Mouse (Mus musculus) kidney, postnatal 10 days (tissue): ENCODE measurements around the gene Taf5l.
"Not testable (repeated sequence)": the region's sequence is repeated elsewhere in the genome, so short reads cannot be mapped to it uniquely, and the experiment has no call there.

Experiments
- DNase-seq: peaks from one replicate; pipeline ENCODE4 v3.0.0; 2021; ENCODE audit warnings: mixed read lengths

Gene Taf5l

GRCm38 (mm10) chr8:124011989-124012586 is 9.1 kb downstream of the Taf5l start:
- no peak for DNase-seq

- DNase-seq, result no peak
Observed at GRCm38 (mm10) chr8:124011580-124011979, 9.6 kb downstream of the Taf5l start.

DNA sequence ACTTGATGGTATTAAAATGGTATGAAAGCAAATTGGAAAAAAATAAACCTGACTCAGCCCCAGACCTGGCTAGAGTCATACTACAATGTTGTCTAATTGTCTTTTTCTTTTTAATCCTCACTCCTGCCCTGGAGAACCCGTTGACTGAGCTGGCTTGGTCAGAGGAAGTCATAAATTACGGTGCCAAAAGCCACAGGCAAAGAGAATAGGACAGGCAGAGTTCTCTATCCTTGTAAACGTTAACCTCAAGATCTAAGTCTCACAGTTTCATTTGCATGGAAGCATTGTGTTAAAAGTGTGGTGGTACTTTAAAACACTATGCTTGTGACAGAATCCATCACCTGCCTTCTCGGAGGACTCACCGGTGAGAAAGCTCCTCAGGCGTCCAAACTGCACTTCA is 13.4 kb downstream of the Taf5l start:
- DNase-seq, result no peak

- DNase-seq, result no peak
Observed at GRCm38 (mm10) chr8:124002546-124003108, 18.6 kb downstream of the Taf5l start.

DNA sequence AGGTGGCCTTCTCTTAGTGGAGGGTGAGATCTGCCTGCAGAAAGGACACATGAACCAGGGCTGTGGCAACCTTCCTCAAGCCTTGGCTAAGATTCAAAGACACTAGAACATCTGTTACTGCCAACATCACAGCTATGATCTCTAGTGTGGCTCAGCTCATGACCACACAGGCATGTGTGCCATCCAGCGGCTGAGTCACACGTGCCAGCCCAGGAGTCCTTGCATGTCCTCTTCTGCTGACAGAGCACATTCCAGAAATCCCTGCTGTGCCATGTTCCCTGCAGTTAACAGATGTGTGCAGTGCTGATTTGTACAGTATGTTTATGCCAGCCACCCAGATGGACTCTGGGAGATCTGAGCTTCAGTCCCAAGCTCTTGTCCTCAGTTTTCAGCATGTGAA is 21.6 kb downstream of the Taf5l start:
- no peak for DNase-seq

- DNase-seq, result no peak
Observed at GRCm38 (mm10) chr8:123993997-123994396, 27.2 kb downstream of the Taf5l start.

- no peak for DNase-seq
Observed at GRCm38 (mm10) chr8:123993597-123993996, 27.6 kb downstream of the Taf5l start.

- peak; percentile 26 for DNase-seq
Observed at GRCm38 (mm10) chr8:123992587-123992986, 28.6 kb downstream of the Taf5l start.

DNA sequence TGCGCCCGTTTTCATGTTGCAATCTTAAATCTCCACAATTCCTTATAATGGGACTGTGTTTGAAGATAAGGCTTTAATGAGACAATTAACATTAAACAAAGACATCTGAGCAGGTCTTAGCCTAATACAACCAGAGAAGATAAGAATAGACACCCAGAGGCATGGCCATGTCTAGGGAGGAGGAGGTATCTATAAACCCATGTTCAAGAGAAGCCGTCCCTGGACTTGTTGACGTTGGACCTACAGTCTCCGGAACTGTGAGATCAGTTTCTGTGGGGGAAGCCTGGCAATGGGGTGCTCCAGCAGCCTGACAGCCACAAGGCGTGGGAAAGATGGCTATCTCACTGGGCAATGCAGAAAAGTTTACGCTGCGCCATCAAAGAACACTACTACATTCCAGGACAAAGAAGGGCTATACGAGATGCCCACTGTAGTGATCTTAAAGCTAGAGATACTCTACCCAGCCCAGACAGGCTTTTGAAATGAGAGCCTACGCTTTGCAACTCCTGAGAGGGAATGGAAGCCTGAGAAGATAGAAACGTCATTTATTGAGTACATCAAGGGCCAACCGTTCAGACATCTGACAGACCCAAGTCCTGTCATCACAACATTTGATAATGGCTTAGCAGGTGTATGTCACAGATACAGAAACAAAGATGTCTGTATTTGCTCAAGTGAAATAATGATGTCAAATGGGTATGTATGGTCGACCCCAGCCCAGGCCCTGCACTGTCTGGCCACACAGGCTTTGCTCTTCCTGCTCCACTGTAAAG is 30.7 kb downstream of the Taf5l start:
- no peak for DNase-seq

GRCm38 (mm10) chr8:123989128-123989527 is 32.1 kb downstream of the Taf5l start:
- no peak for DNase-seq

GRCm38 (mm10) chr8:123988605-123989038 is 32.6 kb downstream of the Taf5l start:
- DNase-seq, result no peak

- peak; percentile 94 for DNase-seq
Observed at GRCm38 (mm10) chr8:123982826-123983400, 38.3 kb downstream of the Taf5l start, which contains the start of gene Abcb10. Gene Abcb10, minus strand, starts transcription at chr8:123983122.

- no peak for DNase-seq
Observed at GRCm38 (mm10) chr8:123982291-123982793, 38.9 kb downstream of the Taf5l start.

GRCm38 (mm10) chr8:123981674-123982073 is 39.5 kb downstream of the Taf5l start:
- DNase-seq, result peak; percentile 19

- no peak for DNase-seq
Observed at GRCm38 (mm10) chr8:123980239-123980638, 41.0 kb downstream of the Taf5l start.

- DNase-seq, result no peak
Observed at GRCm38 (mm10) chr8:123978926-123979325, 42.3 kb downstream of the Taf5l start.

DNA sequence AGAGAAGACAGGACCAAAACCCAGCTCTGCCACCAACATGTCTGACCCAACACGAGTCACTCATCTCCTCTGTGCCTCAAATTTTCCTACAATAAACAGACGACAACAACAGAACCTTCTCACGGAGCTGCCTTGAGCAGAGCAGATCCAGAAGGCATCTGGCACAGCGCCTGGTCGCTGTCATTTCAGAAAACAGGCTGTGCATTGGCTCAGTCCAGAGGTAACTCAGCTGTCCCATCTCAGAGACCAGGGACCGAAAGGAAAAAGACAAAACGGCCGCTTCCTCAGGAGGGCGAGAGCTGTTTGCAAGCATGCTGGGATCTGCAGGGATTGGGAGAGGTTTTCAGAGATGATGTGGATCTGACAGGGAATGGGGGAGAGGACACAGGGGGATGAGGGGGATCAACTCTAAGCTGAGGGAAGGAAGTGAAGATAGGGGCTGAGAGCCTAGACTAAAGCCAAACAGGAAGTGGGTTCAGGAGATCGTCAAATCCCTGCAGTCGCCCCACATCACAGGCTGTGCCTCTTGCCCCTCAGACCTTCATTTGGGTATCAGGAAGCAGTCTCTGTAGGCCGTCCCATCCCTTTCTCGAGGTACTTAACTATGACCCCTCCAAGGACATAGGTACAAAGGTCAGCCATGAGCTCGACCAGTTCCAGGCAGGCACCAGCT is 42.9 kb downstream of the Taf5l start:
- DNase-seq, result peak; percentile 80

GRCm38 (mm10) chr8:123977499-123977898 is 43.7 kb downstream of the Taf5l start:
- no peak for DNase-seq

DNA sequence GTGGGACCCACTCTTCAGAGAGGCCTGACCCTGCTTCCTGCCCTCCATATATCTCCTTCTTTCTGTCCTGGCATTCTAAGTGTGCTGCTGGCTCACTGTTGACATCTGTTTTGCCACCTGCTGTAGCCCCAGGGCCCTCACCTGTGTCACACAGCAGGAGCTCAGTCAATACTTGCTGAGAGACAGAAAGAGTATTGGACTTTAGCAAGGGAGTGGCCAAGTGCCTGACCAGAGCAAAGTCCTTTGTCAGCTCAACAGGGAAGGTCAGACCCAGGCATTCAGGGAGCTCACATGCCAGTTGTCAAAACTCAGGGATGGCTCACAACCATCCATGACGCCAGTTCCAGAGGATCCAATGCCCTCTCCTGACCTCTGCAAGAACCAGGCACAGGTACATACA is 47.7 kb downstream of the Taf5l start:
- no peak for DNase-seq

DNA sequence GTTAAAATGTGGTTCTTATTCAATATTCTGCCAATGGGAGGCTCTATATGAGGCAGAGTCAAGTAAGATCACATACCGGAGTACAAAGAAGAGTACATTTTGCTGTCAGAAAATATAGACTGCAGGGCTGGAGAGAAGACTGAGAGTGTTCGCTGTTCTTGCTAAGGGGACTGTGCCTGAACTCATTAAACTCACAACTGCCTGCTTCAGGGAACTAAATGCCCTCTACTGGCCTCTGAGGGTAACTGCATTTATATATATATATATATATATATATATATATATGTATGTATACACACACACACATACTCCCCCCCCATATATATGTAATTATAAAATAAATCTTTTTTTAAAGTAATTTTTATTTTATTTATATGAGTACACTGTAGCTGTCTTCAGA is 54.3 kb downstream of the Taf5l start:
- no peak for DNase-seq

- no peak for DNase-seq
Observed at GRCm38 (mm10) chr8:123961371-123961770, 59.8 kb downstream of the Taf5l start.

- not testable (repeated sequence) for DNase-seq
Observed at GRCm38 (mm10) chr8:123960556-123960955, 60.6 kb downstream of the Taf5l start.

GRCm38 (mm10) chr8:123960056-123960455 is 61.1 kb downstream of the Taf5l start:
- no peak for DNase-seq
